Mouse (Mus musculus) CD8-positive naive resting alpha-beta T cell, adult 2 months (primary cell): ENCODE results near the gene Prss27.
"Not testable (repeated sequence)": the region's sequence is repeated elsewhere in the genome, so short reads cannot be mapped to it uniquely, and the experiment has no call there.

Experiments
- DNase-seq, 2 experiments: peaks; one replicate each; pipeline ENCODE4 v3.0.0; 2022; ENCODE audit warnings: low read depth in 2 of 2, low spot score in 2 of 2

Prss27 gene

GRCm38 (mm10) chr17:24030551-24030950 is 7.4 kb upstream of the Prss27 start:
- DNase-seq = no peak

DNA sequence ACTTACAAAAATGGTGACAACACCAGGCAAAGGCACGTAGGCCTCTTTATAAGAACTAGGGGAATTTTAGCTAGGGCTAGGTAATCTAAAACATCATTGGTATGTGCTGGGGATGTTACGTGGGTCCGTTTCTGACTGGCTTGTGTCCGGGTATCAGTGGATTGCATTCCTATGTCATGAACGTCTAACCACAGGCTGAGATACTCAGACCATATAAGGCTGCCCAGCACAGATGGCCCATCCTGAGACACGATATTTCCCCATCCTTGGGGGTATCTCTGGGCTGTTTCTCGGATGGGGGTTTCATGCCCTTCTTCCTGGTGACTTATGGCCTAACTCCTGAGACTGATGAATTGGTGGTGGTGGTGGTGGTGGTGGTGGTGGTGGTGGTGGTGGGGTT is 2.9 kb upstream of the Prss27 start:
- DNase-seq = no peak

DNA sequence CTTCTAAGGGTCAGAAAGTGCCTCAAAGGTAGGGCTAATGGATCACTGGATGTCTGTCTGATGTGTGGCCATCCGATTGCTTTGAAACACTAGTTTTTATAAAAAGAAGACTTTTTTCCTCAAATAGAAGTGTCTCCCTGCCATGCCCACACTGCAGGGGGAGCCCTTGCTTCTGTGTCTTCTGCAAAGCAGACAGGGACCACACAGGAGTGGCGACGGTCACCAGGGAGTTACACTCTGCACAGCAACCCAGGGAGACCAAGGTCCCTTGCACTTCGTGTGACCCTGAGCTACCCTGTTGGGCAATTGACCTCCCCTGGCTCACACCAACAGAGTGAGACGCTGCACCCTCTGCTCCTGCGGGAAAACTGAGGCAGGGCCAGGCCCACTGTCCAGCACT is 990 bp upstream of the Prss27 start:
- DNase-seq = no peak

GRCm38 (mm10) chr17:24037360-24037759 is 584 bp upstream of the Prss27 start:
- DNase-seq = no peak

- no peak for DNase-seq
Observed at GRCm38 (mm10) chr17:24044482-24044881, 6.5 kb downstream of the Prss27 start.

DNA sequence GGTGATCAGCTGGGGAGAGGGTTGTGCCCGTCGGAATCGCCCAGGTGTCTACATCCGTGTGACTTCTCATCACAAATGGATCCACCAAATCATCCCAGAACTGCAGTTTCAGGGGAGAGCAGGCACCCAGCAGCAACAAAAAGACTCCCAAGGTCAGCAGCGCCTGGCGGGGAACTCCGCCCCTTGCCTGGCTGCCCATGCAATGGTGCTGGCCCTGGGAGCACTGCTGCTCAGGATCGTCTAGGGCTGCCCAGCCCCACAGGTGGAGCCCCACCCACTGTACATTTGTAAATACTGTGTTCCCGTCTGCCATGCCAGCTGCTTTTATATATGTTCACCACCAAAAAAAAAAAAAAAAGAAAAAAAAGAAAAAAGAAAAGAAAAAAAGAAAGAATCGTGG is 7.7 kb downstream of the Prss27 start:
- DNase-seq = no peak

DNA sequence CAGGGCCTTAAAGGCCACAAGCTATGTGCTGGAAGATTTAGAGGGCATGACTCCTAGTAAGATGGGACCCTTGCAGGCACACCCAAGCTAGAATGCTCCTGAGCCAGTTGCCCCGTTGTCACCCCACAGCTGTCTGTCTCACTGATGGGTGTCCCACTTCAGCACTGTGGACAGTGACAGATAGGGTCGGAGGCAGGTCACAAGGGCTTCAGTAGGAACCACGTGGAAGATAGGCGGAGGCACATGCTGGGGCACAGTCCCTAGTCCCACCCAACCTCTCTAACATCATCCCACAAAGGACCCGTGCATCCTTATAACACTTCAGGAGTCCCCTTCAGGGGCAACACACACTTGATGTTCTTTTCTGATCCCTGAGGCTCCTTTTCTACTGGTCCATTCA is 8.1 kb downstream of the Prss27 start:
- no peak for DNase-seq

DNA sequence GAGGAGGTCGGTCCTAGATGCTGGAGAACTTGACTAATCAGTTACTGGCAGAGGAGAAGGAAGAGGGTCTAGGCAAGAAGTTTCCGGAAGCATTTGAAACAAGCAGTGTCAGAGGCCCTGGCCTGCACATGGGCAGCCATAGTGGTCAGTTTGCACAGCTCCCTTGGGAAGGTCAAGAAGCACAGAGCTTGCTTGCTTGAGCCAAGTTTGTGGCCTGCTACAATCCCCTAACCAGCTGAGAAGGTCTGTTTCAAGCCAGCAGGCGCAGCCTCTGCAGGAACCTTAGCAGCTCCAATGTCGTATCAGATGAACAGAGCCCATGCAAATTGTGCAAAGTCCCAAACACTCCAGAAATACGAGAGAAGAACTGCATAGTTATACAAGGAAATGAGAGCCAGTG is 10.1 kb downstream of the Prss27 start:
- no peak for DNase-seq

- DNase-seq = no peak
Observed at GRCm38 (mm10) chr17:24049008-24049407, 11.1 kb downstream of the Prss27 start.

DNA sequence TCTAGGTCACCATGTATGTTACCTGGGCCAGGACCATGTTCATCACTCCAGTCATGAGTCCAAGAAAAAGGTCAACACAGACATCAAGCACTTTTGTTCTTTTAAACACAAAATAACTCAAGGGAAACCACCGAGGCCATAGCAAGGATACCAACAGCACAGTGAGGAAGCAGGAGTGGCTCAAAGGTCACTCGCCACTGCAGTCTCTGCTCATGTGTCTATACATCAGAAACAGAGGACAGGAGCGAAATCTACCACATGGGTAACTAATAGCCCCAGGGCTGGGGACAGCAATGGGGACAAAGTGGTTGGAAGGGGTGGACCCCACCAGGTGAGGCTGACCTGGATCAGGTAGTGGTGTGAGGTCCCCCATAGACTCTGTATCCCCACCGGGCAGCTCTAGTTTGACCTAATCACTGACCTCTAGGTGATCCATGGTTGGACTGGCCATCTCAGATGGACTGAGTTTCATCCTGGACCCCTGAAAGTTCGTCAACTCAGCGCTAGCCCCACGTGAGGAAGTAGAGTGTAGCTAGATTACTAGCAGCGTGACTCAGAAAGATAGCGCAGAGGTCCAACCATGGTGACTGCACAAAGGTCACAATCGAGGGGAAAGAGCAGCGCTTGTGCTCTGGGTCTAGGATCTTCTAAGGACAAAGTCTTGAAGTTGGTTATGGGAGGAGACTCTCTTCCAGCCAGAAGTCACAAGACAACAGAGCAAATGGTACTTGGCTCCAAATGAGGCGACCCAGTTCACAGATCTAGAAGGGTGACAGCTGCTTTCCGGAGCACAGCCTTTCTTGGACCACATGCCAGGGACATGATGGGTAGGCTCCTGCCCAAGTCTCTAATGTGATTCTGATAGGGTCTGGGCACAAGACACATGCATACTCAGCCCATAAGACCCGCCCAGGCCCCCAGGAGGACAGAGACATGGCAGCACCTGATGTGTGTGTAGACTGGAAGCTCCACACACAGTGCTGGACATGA is 19.0 kb downstream of the Prss27 start:
- no peak for DNase-seq

DNA sequence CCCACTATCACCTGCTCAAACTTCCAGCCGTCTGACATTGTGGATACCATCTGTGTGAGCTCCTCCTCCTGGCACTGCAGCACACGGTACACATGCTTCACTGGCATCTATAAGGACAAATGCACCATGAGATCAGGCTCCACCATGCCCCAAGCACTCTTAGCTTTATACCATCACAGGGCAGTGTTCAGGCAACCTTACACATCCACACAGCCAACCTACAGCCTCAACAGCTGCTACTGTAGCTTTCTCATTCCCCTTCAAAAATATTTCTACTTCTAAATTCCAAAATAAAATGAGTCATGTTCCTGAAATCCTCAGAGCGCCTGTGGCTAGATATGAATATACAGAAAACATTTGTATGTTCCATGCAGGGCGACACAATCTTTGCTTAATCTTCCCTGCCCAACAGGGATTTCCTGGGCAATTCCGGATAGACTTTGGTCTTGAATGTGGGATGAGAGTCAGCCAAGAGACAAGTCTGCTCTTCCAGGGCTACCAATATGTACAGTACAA is 19.8 kb downstream of the Prss27 start:
- no peak for DNase-seq

GRCm38 (mm10) chr17:24062459-24063155 is 24.7 kb downstream of the Prss27 start:
- no peak for DNase-seq

DNA sequence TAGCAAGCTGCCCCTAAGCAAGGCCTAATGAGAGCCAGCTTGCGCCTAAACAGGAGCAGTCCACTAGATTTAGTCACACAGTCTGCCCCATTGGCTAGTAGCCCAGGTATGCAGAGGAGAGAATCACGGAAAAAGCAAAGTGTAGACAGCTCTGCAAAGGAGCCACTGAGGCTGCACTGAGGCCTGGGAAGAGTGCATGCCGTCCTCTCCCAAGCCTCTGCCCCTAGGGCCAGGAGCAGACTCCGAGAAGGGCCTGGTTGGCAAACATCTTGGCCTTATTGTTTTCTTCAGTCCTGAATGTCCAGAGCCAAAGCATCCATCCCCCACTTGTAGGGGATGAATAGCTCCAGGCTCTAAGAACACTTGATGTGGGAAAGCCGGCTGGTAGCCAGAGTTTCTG is 30.3 kb downstream of the Prss27 start:
- no peak for DNase-seq

DNA sequence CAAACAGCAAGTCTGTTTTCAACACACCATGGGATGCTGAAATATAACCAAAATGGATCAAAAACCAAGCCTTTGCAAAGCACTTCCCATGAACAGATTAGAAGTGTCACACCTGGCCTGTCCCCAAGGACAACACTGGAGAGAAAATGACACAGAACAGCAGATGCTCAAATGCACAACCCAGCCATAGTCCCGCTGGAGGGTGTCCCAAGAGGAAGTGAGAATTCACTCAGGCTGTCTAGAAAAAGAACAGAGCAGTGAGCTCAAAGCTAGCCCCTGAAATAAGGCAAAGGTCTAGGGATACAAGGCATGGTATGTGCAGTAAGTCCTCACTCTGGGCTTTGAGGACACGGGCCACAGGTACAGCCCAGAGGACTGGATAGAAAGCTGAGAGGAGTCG is 31.6 kb downstream of the Prss27 start:
- DNase-seq = no peak

DNA sequence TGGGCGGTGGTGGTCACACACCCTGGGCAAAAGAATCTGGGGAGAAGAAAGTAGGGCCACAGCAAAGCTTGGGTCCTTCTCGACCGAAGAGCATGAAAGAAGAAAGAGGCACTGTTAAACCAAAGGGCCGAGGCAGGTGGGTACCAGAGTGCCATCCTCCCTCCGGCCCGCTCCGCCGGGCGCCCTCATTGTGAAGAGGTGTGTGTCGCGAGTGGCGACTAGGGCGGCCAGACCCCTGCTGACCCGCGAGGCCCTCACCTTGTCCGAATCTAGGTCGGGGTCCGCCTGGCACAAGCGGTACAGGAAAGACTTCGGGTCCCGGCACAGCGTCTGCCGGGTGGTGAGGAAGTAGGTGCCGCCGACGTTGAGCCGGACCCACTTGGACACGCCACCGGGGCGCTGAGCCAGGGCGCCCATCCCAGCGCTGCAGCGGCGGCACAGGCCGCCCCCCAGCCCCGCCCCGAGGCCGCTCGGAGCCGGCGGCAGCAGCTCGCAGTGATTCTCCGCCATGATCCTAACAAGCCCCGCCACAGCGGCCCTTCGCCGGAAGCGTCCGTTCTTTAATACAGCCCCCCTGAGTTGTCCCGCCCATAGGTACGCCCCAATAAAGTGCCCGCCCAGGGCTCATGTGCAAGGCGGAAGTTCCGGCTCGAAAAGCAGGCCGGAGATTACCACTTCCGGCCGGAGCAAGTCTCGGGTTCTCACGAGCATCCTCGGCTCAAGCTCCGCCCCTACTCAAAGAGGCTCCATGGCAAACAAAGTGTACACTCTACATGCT is 35.2 kb downstream of the Prss27 start, which contains the start of gene Kctd5:
TSS of gene Kctd5 (minus strand) at position 567 of the 778 bp plus-strand sequence.
- peak; percentile 92 to 94 for DNase-seq

DNA sequence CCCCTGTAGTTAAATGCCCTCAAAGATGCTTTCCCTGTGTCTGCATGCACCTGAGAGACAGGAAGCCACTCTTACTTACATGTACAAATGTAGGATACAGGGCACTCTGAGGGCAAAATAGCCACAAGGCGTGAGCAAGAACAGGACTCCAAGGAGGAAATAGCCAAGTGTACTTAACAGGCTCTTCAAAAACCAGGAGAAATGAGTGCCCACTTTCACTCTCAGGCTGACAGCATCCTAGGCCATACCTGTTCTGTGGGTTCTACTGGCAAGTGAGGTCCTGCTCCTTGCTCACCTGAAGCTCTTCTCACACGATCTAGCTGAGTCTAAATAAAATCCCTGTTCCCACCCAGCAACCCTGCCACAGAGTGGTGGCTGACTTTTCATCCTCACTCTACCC is 39.2 kb downstream of the Prss27 start:
- no peak for DNase-seq

DNA sequence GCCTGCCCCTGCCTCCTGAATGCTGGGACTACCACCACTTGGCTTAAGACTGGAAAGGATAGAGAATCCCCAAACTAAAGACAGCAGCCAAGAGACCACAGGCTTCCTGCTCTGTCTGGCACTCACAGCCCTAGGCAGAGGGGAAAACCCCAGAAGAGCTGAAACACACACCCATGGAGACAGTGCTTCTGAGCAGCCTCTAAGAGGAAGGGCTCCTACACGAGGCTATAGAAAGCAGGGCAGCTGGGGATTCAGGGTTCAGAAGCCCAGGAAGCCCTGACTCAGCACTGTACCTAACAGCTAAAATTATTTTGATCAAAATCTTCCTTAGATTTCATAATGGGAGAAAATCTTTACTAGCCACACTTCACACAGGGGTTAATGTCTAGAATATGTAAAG is 46.6 kb downstream of the Prss27 start:
- no peak for DNase-seq

- DNase-seq = not testable (repeated sequence)
Observed at GRCm38 (mm10) chr17:24086399-24086798, 48.5 kb downstream of the Prss27 start.

DNA sequence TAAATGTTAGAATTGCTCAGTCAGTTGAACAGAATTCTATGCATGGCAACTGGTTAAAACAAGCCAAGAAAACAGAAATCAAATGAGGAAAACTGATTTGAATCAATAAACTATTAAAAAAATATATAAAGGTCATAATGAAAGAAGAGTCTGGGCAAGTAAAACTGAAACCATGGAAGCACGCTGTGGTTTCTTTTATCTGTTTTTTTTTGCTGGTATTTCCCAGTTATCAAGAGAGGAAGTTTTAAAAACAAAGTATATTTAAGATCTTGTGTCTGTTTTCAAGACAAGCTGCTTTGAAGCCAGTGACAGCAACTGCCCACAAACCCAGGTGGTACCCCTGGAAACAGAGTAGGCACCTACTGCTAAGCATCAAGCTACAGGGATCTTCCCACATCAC is 52.6 kb downstream of the Prss27 start:
- DNase-seq = no peak
